Mouse (Mus musculus) cerebellum, adult 2 months (tissue): ENCODE data around the gene Sel1l3.

Experiments
- CTCF ChIP-seq: fragments of 200-500 bp; IDR thresholded peaks from 2 replicates; pipeline ENCODE4 v1.5.1; 2011; ENCODE audit warnings: low read depth, mild to moderate bottlenecking, control low read depth, low read length, moderate library complexity, borderline replicate concordance; ENCODE audit not compliant: insufficient read depth
- POLR2A ChIP-seq: fragments of 200-500 bp; IDR thresholded peaks from 2 replicates; pipeline ENCODE4 v1.6.1; 2011; ENCODE audit warnings: low read length, control low read depth, borderline replicate concordance; ENCODE audit not compliant: insufficient read depth

DNA sequence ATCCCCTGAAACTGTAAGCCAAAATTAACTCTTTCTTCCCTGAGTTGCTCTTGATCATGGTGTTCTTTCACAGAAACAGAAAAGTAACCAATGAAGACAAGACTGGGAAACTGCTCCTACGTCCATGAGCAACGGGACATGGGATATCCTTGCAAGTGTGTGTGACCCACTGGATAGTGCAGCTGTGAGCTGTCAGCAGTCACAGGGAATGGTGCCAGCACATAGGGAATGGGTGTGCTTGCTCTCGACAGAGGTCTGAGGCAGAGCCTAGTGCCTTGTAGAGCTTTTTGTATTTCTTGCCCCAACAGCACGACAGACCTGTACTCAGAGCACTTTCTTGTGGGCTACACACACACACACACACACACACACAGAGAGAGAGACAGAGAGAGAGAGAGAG, 107.6 kb downstream of the Sel1l3 start:
- TF ChIP-seq POLR2A (no peak), CTCF (no peak)
